Mouse (Mus musculus): Measurements from ENCODE around the gene Hk1. TPM values are rescaled to one million over a fixed set of nuclear protein-coding genes. Genes with fewer than 3 reads are reported as not detected.

Hk1 gene
- polyA plus RNA-seq, 1 experiment from 2014 or later = 48.8 TPM

DNA sequence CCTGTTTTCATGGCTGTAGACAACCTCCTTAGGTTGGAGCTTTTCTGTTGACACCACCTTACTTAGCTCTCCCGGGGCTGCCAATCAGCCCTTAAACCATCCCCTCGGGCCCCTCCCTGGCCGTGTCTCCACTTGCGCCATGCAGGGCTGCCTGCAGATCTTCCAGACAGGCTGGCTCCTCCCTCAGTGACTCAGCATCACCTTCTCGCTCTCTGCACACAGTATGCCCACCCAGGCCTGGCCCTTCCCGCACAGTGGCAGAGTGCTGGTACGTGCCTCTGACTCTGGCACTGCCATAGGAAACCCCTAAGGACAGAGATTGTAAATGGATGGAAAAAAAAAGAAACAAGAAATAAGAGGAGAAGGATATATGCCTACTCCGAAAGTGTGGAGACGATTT is 96.9 kb downstream of the Hk1 start:
- Histone ChIP-seq H3K4me1 (no peaks in the 10 kb centered on the region), H3K27ac (no peak overlapping the region), H3K4me2 (no peak overlapping the region), H3K36me3 (peaks cover 74% of the 10 kb centered on the region), H3K9me3 (no peaks in the 10 kb centered on the region), H3K27me3 (no peaks in the 10 kb centered on the region), H3K9ac (no peak overlapping the region), H3K4me3 (no peak overlapping the region)
- no peak for ATAC-seq (ENCODE audit: insufficient number of reproducible peaks, low FRiP score, low TSS enrichment, low read depth)
- 54% methylated on average over 9 of the region's 9 CpGs for WGBS

DNA sequence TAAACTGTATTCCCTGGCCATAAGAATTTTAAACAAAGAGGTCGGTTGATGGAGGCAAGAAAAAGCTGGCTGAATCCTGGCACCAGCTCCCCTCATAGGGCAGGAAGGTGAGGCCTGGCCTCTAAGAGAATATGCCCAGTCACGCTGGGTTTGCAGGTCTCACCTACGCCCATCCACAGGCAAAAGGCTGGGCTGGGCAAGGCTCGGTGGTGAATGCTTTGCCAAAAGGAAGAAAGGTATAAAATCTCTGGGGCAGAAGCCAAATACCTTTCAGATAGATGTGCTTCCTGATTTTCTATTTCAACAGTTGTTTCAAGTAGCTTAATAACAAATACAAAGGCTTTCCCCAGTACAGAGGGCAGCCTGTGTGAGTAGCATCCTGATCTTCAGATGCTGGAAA is 100.0 kb downstream of the Hk1 start:
- H3K4me3 ChIP-seq = no peak overlapping the region

DNA sequence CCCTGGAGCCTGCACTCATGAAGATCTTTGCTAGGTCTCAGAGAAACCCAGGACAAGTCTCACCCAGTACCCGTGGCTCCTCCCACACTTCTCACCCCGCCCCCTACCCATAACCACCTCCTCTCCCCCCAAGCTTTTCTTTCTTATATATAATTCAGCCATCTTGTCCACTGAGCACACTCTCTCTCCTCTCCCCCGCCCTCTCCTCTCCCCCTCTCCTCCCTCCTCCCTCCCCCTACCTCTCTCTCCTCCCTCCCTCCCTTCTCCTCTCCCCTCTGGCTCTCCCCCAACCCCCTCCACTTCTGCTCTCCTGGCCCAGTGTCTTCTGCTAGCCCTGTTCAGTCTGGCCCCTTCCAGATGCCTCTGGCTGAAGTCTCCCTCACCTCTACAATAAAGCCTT is 100.6 kb downstream of the Hk1 start:
- Histone ChIP-seq H3K9ac (no peak overlapping the region), H3K27me3 (no peaks in the 10 kb centered on the region), H3K4me3 (no peak overlapping the region), H3K36me3 (peaks cover 59% of the 10 kb centered on the region), H3K9me3 (no peaks in the 10 kb centered on the region), H3K27ac (no peak overlapping the region), H3K4me2 (no peak overlapping the region), H3K4me1 (no peaks in the 10 kb centered on the region)
- ATAC-seq (ENCODE audit: insufficient number of reproducible peaks, low FRiP score, low TSS enrichment, low read depth) = no peak
- 66% methylated on average over 3 of the region's 3 CpGs for WGBS

More for the DNA sequence above, 100.0 kb downstream of the Hk1 start:
- Histone ChIP-seq H3K4me2 (no peak overlapping the region), H3K9ac (no peak overlapping the region), H3K36me3 (peaks cover 58% of the 10 kb centered on the region), H3K9me3 (no peaks in the 10 kb centered on the region), H3K4me1 (no peaks in the 10 kb centered on the region), H3K27ac (no peak overlapping the region), H3K27me3 (no peaks in the 10 kb centered on the region)
- no peak for ATAC-seq (ENCODE audit: insufficient number of reproducible peaks, low FRiP score, low TSS enrichment, low read depth)
- 79% methylated on average over 4 of the region's 4 CpGs for WGBS

DNA sequence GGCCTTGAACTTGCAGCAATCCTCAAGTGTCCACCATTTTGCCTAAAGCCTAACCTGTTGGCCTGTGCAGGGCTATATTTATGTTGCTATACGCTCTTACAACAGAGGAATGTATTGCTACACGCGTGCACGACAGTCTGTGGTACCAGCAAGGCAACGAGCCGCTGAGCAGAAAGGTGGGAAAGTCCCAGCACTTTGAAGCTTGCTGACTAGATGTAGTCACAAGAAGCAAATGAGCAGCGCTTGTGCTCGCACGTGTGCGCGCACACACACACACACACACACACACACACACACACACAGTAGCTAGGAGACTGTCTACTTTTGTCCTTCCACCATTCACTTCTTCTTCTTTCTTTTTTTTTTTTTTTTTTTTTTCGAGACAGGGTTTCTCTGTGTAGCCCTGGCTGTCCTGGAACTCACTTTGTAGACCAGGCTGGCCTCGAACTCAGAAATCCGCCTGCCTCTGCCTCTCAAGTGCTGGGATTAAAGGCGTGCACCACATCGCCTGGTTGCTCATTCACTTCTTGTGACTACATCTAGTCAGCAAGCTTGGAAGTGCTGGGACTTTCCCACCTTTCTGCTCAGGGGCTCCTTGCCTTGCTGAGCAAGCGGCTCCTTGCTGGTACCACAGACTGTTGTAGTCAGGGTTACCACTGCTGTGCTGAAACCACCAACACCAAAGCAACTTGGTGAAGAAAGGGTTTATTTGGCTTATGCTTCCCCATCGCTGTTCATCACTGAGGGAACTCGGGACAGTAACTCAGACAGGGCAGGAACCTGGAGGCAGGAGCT is 102.0 kb downstream of the Hk1 start:
- H3K4me3 ChIP-seq = no peak overlapping the region
- no peaks in the 10 kb centered on the region for H3K27me3 ChIP-seq
- no peak overlapping the region for H3K27ac ChIP-seq
- H3K4me1 ChIP-seq = no peaks in the 10 kb centered on the region
- H3K9ac ChIP-seq = no peak overlapping the region
- no peak overlapping the region for H3K4me2 ChIP-seq
- H3K9me3 ChIP-seq = no peaks in the 10 kb centered on the region
- H3K36me3 ChIP-seq = peaks cover 59% of the 10 kb centered on the region
- ATAC-seq (ENCODE audit: insufficient number of reproducible peaks, low FRiP score, low TSS enrichment, low read depth) = no peak
- 93% methylated on average over 18 of the region's 19 CpGs for WGBS

DNA sequence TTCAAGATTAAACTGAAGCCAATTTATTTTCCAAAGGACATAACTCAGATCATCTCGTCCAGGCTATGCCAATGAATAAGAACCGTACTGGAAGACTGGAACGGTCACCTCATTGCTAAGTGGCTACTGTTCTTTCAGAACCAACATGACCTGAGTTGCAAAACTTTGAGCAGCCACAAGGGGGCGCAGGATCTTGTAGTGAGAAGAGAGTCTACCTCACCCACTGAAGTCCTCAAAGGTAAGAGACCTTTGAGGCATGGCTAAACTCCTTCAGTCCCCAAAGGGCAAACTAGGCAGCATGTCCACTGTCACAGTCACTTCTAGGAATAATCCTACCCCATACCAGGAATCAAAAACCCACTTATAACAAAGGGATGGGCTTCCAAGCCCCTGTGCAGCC is 104.5 kb downstream of the Hk1 start:
- H3K4me2 ChIP-seq = no peak overlapping the region
- no peak overlapping the region for H3K4me3 ChIP-seq
- H3K27ac ChIP-seq = no peak overlapping the region
- no peak for ATAC-seq (ENCODE audit: insufficient number of reproducible peaks, low FRiP score, low TSS enrichment, low read depth)
- H3K9me3 ChIP-seq = no peaks in the 10 kb centered on the region
- no peaks in the 10 kb centered on the region for H3K27me3 ChIP-seq
- H3K4me1 ChIP-seq = no peaks in the 10 kb centered on the region
- 31% methylated on average over 4 of the region's 4 CpGs for WGBS
- no peak overlapping the region for H3K9ac ChIP-seq
- H3K36me3 ChIP-seq = peaks cover 56% of the 10 kb centered on the region

DNA sequence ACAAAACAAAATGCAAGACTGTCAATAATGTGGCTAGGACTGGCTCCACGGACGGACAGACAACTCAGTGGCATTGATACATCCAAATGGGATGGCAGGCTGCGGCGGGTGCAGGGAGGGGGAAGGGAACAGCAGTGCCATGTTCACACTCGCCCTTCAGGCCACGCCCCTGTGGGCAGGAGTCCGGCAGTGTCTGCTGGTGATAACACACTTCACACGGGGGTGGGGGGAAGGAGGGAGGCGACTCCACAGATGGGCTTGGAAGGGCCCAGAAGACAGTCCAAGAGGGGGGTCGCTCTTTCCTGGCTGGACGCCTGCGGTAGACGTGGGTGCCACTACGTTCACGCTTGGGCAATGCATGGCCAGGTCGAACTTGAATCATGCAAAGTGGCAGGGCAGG is 110.4 kb downstream of the Hk1 start:
- H3K27ac ChIP-seq = no peak overlapping the region
- H3K4me2 ChIP-seq = no peak overlapping the region
- 69% methylated on average over 16 of the region's 16 CpGs for WGBS
- H3K4me1 ChIP-seq = no peaks in the 10 kb centered on the region
- H3K4me3 ChIP-seq = no peak overlapping the region
- peaks cover 53% of the 10 kb centered on the region for H3K36me3 ChIP-seq
- no peaks in the 10 kb centered on the region for H3K9me3 ChIP-seq
- no peaks in the 10 kb centered on the region for H3K27me3 ChIP-seq
- no peak overlapping the region for H3K9ac ChIP-seq
- no peak for ATAC-seq (ENCODE audit: insufficient number of reproducible peaks, low FRiP score, low TSS enrichment, low read depth)

DNA sequence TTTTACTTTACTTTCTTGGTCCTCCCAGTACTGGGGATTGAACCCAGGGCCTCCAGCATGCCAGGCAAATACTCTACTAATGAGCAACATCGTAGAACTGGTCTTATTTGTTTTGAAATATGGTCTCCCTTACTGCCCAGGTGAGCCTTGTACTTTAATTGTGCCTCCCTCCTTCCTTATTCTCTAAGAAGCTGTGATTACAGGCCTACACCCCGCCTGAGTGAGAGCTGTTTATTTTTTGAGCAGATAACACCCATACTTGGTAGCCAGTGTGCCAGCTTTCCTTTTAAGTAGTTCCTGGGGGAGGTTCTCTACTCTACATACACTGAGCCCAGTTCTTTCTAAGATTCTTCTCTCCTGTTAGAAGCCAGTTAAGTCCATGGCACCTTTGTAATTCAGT is 115.4 kb downstream of the Hk1 start:
- no peak overlapping the region for H3K9ac ChIP-seq
- peaks cover 13% of the 10 kb centered on the region for H3K36me3 ChIP-seq
- no peak overlapping the region for H3K4me2 ChIP-seq
- H3K27ac ChIP-seq = no peak overlapping the region
- H3K4me3 ChIP-seq = no peak overlapping the region
- no peaks in the 10 kb centered on the region for H3K27me3 ChIP-seq
- H3K4me1 ChIP-seq = peaks cover 6% of the 10 kb centered on the region; the same call in 1 of the 2 replicates
- no peaks in the 10 kb centered on the region for H3K9me3 ChIP-seq
- WGBS = 44% methylated on average over 2 of the region's 2 CpGs
- no peak for ATAC-seq (ENCODE audit: insufficient number of reproducible peaks, low FRiP score, low TSS enrichment, low read depth)

DNA sequence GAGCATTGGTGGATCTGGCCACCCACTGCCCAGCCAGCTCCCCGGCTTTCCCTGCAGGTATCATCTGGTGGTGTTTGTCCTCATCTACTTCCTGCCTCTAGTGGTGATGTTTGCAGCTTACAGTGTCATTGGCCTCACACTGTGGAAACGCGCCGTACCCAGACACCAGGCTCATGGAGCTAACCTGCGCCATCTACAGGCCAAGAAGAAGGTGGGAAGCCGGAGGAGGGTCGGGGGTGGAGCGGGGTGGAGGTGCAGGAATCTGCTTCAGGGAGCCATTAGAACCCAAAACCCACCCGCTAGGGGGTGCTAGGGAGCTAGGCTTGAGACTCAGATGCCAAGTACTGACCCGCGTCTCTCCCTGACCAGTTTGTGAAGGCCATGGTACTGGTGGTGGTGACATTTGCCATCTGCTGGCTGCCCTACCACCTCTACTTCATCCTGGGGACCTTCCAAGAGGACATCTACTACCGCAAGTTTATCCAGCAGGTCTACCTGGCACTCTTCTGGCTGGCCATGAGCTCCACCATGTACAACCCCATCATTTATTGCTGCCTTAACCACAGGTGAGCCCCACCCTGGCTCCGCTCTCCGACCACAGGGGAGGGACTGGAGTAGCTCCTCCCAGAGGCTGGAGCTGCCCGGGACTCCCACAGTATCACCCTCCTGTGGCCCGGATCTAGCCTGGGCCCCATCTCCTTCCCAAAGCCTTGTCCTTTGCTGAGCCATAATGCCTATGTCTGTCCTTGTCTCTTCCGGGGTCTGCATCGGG is 118.4 kb downstream of the Hk1 start:
- 15% methylated on average over 18 of the region's 18 CpGs for WGBS
- Histone ChIP-seq H3K9ac (no peak overlapping the region), H3K4me1 (peaks cover 6% of the 10 kb centered on the region; the same call in 1 of the 2 replicates), H3K4me3 (no peak overlapping the region), H3K4me2 (no peak overlapping the region), H3K27me3 (no peaks in the 10 kb centered on the region), H3K9me3 (no peaks in the 10 kb centered on the region), H3K27ac (no peak overlapping the region), H3K36me3 (no peaks in the 10 kb centered on the region)
- ATAC-seq (ENCODE audit: insufficient number of reproducible peaks, low FRiP score, low TSS enrichment, low read depth) = 0 out of 2 replicates have a peak, but pooled peaks have one; percentile 61

DNA sequence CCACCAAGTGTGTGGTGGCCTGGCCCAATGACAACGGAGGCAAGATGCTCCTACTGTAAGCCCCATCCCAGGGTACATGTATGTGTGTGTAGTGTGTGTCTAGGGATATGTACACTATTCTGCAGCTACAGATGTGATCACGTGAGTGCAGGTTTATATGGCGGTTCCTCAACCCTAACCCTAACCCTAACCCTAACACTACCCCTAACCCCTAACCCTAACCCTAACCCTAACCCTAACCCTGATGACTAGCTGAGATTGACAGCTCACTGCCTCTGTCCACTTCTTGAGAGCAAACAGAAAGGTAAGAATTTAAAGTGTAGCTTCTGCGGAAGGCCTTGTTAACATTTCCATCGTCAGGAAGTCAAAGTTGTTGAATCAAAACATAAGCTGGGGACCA is 121.4 kb downstream of the Hk1 start:
- no peak overlapping the region for H3K4me2 ChIP-seq
- H3K4me3 ChIP-seq = no peak overlapping the region
- no peak overlapping the region for H3K27ac ChIP-seq
- no peak for ATAC-seq (ENCODE audit: insufficient number of reproducible peaks, low FRiP score, low TSS enrichment, low read depth)
- H3K9me3 ChIP-seq = no peaks in the 10 kb centered on the region
- peaks cover 6% of the 10 kb centered on the region; the same call in 1 of the 2 replicates for H3K4me1 ChIP-seq
- WGBS = 89% methylated on average over 5 of the region's 5 CpGs
- 0 out of 2 replicates have a peak, but pooled peaks cover 4% of the 10 kb centered on the region for H3K27me3 ChIP-seq
- no peaks in the 10 kb centered on the region for H3K36me3 ChIP-seq
- no peak overlapping the region for H3K9ac ChIP-seq

DNA sequence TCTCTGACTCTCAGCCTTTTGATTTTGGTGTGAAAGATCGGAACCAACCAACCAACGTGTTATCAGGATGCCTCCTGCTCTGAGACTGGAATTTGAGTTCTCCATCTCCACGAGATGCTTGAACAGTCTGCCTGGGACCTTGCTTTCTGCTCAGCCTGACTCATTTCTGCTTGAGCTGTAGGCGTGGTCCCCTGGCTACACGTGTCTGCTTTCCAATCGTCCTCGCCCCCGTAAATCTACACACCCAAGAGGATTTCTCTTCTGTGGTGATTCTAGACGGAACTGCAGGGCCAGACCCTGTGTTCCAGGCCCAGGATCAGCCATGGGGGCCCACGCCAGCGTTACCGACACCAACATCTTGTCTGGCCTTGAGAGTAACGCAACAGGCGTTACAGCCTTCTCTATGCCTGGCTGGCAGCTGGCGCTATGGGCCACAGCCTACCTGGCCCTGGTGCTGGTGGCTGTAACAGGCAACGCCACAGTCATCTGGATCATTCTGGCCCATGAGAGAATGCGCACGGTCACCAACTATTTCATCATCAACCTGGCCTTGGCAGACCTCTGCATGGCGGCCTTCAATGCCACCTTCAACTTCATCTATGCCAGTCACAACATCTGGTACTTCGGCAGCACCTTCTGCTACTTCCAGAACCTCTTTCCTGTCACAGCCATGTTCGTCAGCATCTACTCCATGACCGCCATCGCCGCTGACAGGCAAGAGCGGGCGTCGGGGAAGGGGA is 127.0 kb downstream of the Hk1 start:
- H3K27ac ChIP-seq = no peak overlapping the region
- no peak for ATAC-seq (ENCODE audit: insufficient number of reproducible peaks, low FRiP score, low TSS enrichment, low read depth)
- peaks cover 4% of the 10 kb centered on the region; the same call in 1 of the 2 replicates for H3K4me1 ChIP-seq
- no peak overlapping the region for H3K9ac ChIP-seq
- no peaks in the 10 kb centered on the region for H3K36me3 ChIP-seq
- H3K9me3 ChIP-seq = no peaks in the 10 kb centered on the region
- 0 out of 2 replicates have a peak, but pooled peaks cover 4% of the 10 kb centered on the region for H3K27me3 ChIP-seq
- no peak overlapping the region for H3K4me2 ChIP-seq
- WGBS = 81% methylated on average over 27 of the region's 27 CpGs
- no peak overlapping the region for H3K4me3 ChIP-seq

DNA sequence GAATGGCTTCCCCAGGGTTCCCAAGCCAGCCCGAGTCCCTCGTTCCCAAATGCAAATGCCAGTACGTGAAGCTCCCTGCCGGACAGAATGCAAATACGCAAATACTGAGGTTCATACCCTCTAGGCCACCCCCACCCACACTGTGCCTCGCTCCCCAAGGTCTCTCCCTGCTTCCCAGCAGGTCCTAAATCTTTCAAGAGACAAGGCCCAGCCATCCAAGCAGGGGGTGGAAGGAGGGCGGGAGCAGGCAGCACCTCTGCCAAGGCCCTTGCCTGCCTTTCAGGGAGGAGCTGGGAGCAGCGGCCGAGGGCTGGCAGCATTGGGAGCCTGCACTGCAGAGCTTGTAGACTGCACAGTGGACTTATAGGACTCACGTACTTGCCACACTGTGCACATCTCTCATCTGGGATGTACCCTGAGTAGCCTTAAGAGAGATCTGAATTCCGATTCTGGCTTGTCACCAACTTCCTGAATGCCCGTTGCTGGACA is 127.7 kb downstream of the Hk1 start, which contains the start of gene Tacr2:
Tacr2 (plus strand) TSS at position 439 of the 489 bp plus-strand sequence.
- 52% methylated on average over 12 of the region's 12 CpGs for WGBS
- no peak within 1 kb of the TSS for H3K4me2 ChIP-seq
- H3K27me3 ChIP-seq = 0 out of 2 replicates have a peak, but pooled peaks cover 4% of the 10 kb centered on the region
- no peaks in the 10 kb centered on the region for H3K9me3 ChIP-seq
- no peak within 1 kb of the TSS for H3K27ac ChIP-seq
- H3K36me3 ChIP-seq = no peaks in the 10 kb centered on the region
- no peak for ATAC-seq (ENCODE audit: insufficient number of reproducible peaks, low FRiP score, low TSS enrichment, low read depth)
- H3K4me1 ChIP-seq = peaks cover 4% of the 10 kb centered on the region; the same call in 1 of the 2 replicates
- no peak within 1 kb of the TSS for H3K4me3 ChIP-seq
- no peak within 1 kb of the TSS for H3K9ac ChIP-seq
